Mouse (Mus musculus) heart, embryonic 10.5 days (tissue): ENCODE measurements at regions not wholly inside any gene's neighbourhood (a gene's known extent, or its start where the extent isn't known, plus 50 kb on each side); places are given as distances from the start of the nearest gene placed in this dataset.

ENCODE experiments used
- DNase-seq: peaks from one replicate; pipeline ENCODE4 v3.0.0-alpha.2; 2017; ENCODE audit warnings: low spot score
- H3K27ac ChIP-seq: fragments of 300-500 bp; sonication (generic); 2 replicates; pipeline ENCODE4 v1.5.1; 2016; ENCODE audit warnings: mild to moderate bottlenecking
- H3K27me3 ChIP-seq: fragments of 300-500 bp; sonication (generic); 2 replicates; pipeline ENCODE4 v1.6.1; 2016; ENCODE audit warnings: mild to moderate bottlenecking; ENCODE audit not compliant: poor library complexity, insufficient read depth, severe bottlenecking
- H3K36me3 ChIP-seq: fragments of 300-500 bp; sonication (generic); 2 replicates; pipeline ENCODE4 v1.6.1; 2016; ENCODE audit warnings: mild to moderate bottlenecking, moderate library complexity
- H3K4me1 ChIP-seq: fragments of 300-500 bp; sonication (generic); 2 replicates; pipeline ENCODE4 v1.6.1; 2016; ENCODE audit warnings: mild to moderate bottlenecking
- H3K4me3 ChIP-seq: fragments of 300-500 bp; sonication (generic); 2 replicates; pipeline ENCODE4 v1.5.1; 2016; ENCODE audit warnings: mild to moderate bottlenecking, moderate library complexity
- H3K9me3 ChIP-seq: fragments of 300-500 bp; sonication (generic); 2 replicates; pipeline ENCODE4 v1.6.1; 2016; ENCODE audit warnings: mild to moderate bottlenecking, moderate library complexity
- WGBS: fragments of 180-500 bp; shearing (Covaris S2); methylation state at CpG from one replicate; pipeline ENCODE4 v1.1.7; 2016; 5-methylcytosine and 5-hydroxymethylcytosine counted together

- Histone ChIP-seq H3K27ac (no peak overlapping the region), H3K36me3 (no peaks in the 10 kb centered on the region), H3K9me3 (no peaks in the 10 kb centered on the region; the same call in 1 of the 2 replicates), H3K27me3 (peaks cover 6% of the 10 kb centered on the region; the same call in 1 of the 2 replicates), H3K4me3 (no peak overlapping the region), H3K4me1 (peaks cover 10% of the 10 kb centered on the region; the same call in 1 of the 2 replicates)
- no peak for DNase-seq
- WGBS: 73% methylated on average over 4 of the region's 4 CpGs
Observed at GRCm38 (mm10) chr5:107035376-107035775, 71.3 kb downstream of the Cdc7 start.

GRCm38 (mm10) chr5:107035782-107036181, 71.7 kb downstream of the Cdc7 start:
- Histone ChIP-seq H3K9me3 (no peaks in the 10 kb centered on the region; the same call in 1 of the 2 replicates), H3K27me3 (peaks cover 6% of the 10 kb centered on the region; the same call in 1 of the 2 replicates), H3K36me3 (no peaks in the 10 kb centered on the region), H3K4me3 (no peak overlapping the region), H3K4me1 (peaks cover 10% of the 10 kb centered on the region; the same call in 1 of the 2 replicates), H3K27ac (no peak overlapping the region)
- DNase-seq: no peak
- 64% methylated on average over 6 of the region's 6 CpGs for WGBS

- peaks cover 10% of the 10 kb centered on the region; the same call in 1 of the 2 replicates for H3K4me1 ChIP-seq
- H3K27me3 ChIP-seq: no peaks in the 10 kb centered on the region
- no peak overlapping the region for H3K4me3 ChIP-seq
- DNase-seq: no peak
- H3K27ac ChIP-seq: no peak overlapping the region
- H3K9me3 ChIP-seq: no peaks in the 10 kb centered on the region; the same call in 1 of the 2 replicates
- no peaks in the 10 kb centered on the region for H3K36me3 ChIP-seq
- 80% methylated on average over 6 of the region's 6 CpGs for WGBS
Observed at GRCm38 (mm10) chr5:107036475-107036874, 72.4 kb downstream of the Cdc7 start.

- H3K9me3 ChIP-seq: no peaks in the 10 kb centered on the region; the same call in 1 of the 2 replicates
- peaks cover 10% of the 10 kb centered on the region; the same call in 1 of the 2 replicates for H3K4me1 ChIP-seq
- H3K36me3 ChIP-seq: no peaks in the 10 kb centered on the region
- no peak for DNase-seq
- no peak overlapping the region for H3K27ac ChIP-seq
- H3K27me3 ChIP-seq: no peaks in the 10 kb centered on the region
- 82% methylated on average over 6 of the region's 6 CpGs for WGBS
- no peak overlapping the region for H3K4me3 ChIP-seq
Observed at GRCm38 (mm10) chr5:107037087-107037486, 73.0 kb downstream of the Cdc7 start.

- DNase-seq: no peak
- H3K27me3 ChIP-seq: no peaks in the 10 kb centered on the region
- H3K4me1 ChIP-seq: peaks cover 14% of the 10 kb centered on the region; the same call in 1 of the 2 replicates
- no peak overlapping the region for H3K4me3 ChIP-seq
- 92% methylated on average over 8 of the region's 8 CpGs for WGBS
- no peaks in the 10 kb centered on the region; the same call in 1 of the 2 replicates for H3K9me3 ChIP-seq
- no peak overlapping the region for H3K27ac ChIP-seq
- no peaks in the 10 kb centered on the region for H3K36me3 ChIP-seq
Observed at GRCm38 (mm10) chr5:107039340-107039739, 75.2 kb downstream of the Cdc7 start.

GRCm38 (mm10) chr5:107039956-107040355, 75.8 kb downstream of the Cdc7 start:
- WGBS: 90% methylated on average over 6 of the region's 6 CpGs
- Histone ChIP-seq H3K9me3 (no peaks in the 10 kb centered on the region; the same call in 1 of the 2 replicates), H3K36me3 (no peaks in the 10 kb centered on the region), H3K4me1 (peaks cover 18% of the 10 kb centered on the region), H3K27me3 (no peaks in the 10 kb centered on the region), H3K4me3 (no peak overlapping the region), H3K27ac (no peak overlapping the region)
- DNase-seq: no peak

GRCm38 (mm10) chr5:107040489-107040888, 76.4 kb downstream of the Cdc7 start:
- Histone ChIP-seq H3K27ac (no peak overlapping the region), H3K27me3 (no peaks in the 10 kb centered on the region), H3K4me3 (no peak overlapping the region), H3K4me1 (peaks cover 20% of the 10 kb centered on the region), H3K36me3 (no peaks in the 10 kb centered on the region), H3K9me3 (no peaks in the 10 kb centered on the region; the same call in 1 of the 2 replicates)
- 85% methylated on average over 10 of the region's 10 CpGs for WGBS
- DNase-seq: no peak

- Histone ChIP-seq H3K27ac (peak overlapping the region; percentile 65; the same call in 1 of the 2 replicates), H3K4me3 (no peak overlapping the region), H3K4me1 (peaks cover 45% of the 10 kb centered on the region), H3K36me3 (no peaks in the 10 kb centered on the region), H3K27me3 (no peaks in the 10 kb centered on the region), H3K9me3 (no peaks in the 10 kb centered on the region)
- 30% methylated on average over 10 of the region's 10 CpGs for WGBS
- no peak for DNase-seq
Observed at GRCm38 (mm10) chr5:107045163-107045562, 81.0 kb downstream of the Cdc7 start.

- 13% methylated on average over 4 of the region's 4 CpGs for WGBS
- no peak for DNase-seq
- Histone ChIP-seq H3K4me3 (no peak overlapping the region), H3K27me3 (no peaks in the 10 kb centered on the region), H3K36me3 (no peaks in the 10 kb centered on the region), H3K27ac (peak overlapping the region; percentile 69), H3K9me3 (no peaks in the 10 kb centered on the region), H3K4me1 (peaks cover 55% of the 10 kb centered on the region)
Observed at GRCm38 (mm10) chr5:107046501-107046931, 82.4 kb downstream of the Cdc7 start.

- H3K4me1 ChIP-seq: peaks cover 71% of the 10 kb centered on the region
- H3K9me3 ChIP-seq: no peaks in the 10 kb centered on the region
- H3K4me3 ChIP-seq: 0 out of 2 replicates have a peak overlapping the region, but pooled peaks have one; percentile 24
- 12% methylated on average over 5 of the region's 5 CpGs for WGBS
- no peaks in the 10 kb centered on the region for H3K36me3 ChIP-seq
- DNase-seq: no peak
- no peaks in the 10 kb centered on the region for H3K27me3 ChIP-seq
- peak overlapping the region; percentile 83 for H3K27ac ChIP-seq
Observed at GRCm38 (mm10) chr5:107048607-107049006, 84.5 kb downstream of the Cdc7 start.

- peaks cover 75% of the 10 kb centered on the region for H3K4me1 ChIP-seq
- H3K36me3 ChIP-seq: no peaks in the 10 kb centered on the region
- peak overlapping the region; percentile 83; the same call in 1 of the 2 replicates for H3K27ac ChIP-seq
- no peak overlapping the region for H3K4me3 ChIP-seq
- no peaks in the 10 kb centered on the region for H3K9me3 ChIP-seq
- 72% methylated on average over 3 of the region's 3 CpGs for WGBS
- no peak for DNase-seq
- H3K27me3 ChIP-seq: no peaks in the 10 kb centered on the region
Observed at GRCm38 (mm10) chr5:107050076-107050475, 86.0 kb downstream of the Cdc7 start.

- H3K36me3 ChIP-seq: no peaks in the 10 kb centered on the region
- DNase-seq: peak; percentile 96
- H3K9me3 ChIP-seq: no peaks in the 10 kb centered on the region
- H3K27ac ChIP-seq: peak overlapping the region; percentile 79
- no peak overlapping the region for H3K4me3 ChIP-seq
- no peaks in the 10 kb centered on the region for H3K27me3 ChIP-seq
- 29% methylated on average over 10 of the region's 10 CpGs for WGBS
- H3K4me1 ChIP-seq: peaks cover 71% of the 10 kb centered on the region
Observed at GRCm38 (mm10) chr5:107051868-107052267, 87.7 kb downstream of the Cdc7 start.

- H3K27me3 ChIP-seq: no peaks in the 10 kb centered on the region
- no peaks in the 10 kb centered on the region for H3K36me3 ChIP-seq
- peak overlapping the region; percentile 76 for H3K27ac ChIP-seq
- H3K9me3 ChIP-seq: no peaks in the 10 kb centered on the region
- WGBS: 26% methylated on average over 6 of the region's 6 CpGs
- H3K4me3 ChIP-seq: no peak overlapping the region
- peaks cover 62% of the 10 kb centered on the region for H3K4me1 ChIP-seq
- no peak for DNase-seq
Observed at GRCm38 (mm10) chr5:107054900-107055452, 90.9 kb downstream of the Cdc7 start.
